Mouse (Mus musculus): ENCODE data around the gene H2-M5.
"Not testable (repeated sequence)": the region's sequence is repeated elsewhere in the genome, so short reads cannot be mapped to it uniquely, and the experiment has no call there.

The H2-M5 gene

GRCm38 (mm10) chr17:36989437-36989836 is at the start of gene H2-M5:
Gene H2-M5, minus strand, starts transcription at chr17:36989537.
- in situ Hi-C loops (cut with MseI, MboI): no loop called here

- in situ Hi-C loops (cut with MseI, MboI): no loop called here
Measured at GRCm38 (mm10) chr17:37029162-37029561, 39.8 kb upstream of the H2-M5 start.

- in situ Hi-C loops (cut with MseI, MboI): no loop called here
Measured at GRCm38 (mm10) chr17:37028683-37029120, 39.4 kb upstream of the H2-M5 start.

- in situ Hi-C loops (cut with MseI, MboI): no loop called here
Measured at GRCm38 (mm10) chr17:37028212-37028611, 38.9 kb upstream of the H2-M5 start.

- in situ Hi-C loops (cut with MseI, MboI): no loop called here
Measured at GRCm38 (mm10) chr17:37027486-37027885, 38.1 kb upstream of the H2-M5 start.

- in situ Hi-C loops (cut with MseI, MboI): no loop called here
Measured at GRCm38 (mm10) chr17:37026425-37026824, 37.1 kb upstream of the H2-M5 start.

GRCm38 (mm10) chr17:37022628-37023576 is 33.6 kb upstream of the H2-M5 start, which contains the start of gene Mog:
Gene Mog, minus strand, starts transcription at chr17:37023398.
- in situ Hi-C loops (cut with MseI, MboI): no loop called here

GRCm38 (mm10) chr17:37019242-37019641 is 29.9 kb upstream of the H2-M5 start:
- in situ Hi-C loops (cut with MseI, MboI): not testable (repeated sequence)

GRCm38 (mm10) chr17:37018328-37018727 is 29.0 kb upstream of the H2-M5 start:
- in situ Hi-C loops (cut with MseI, MboI): no loop called here

- in situ Hi-C loops (cut with MseI, MboI): no loop called here
Measured at GRCm38 (mm10) chr17:37016333-37016732, 27.0 kb upstream of the H2-M5 start.

GRCm38 (mm10) chr17:37012141-37012540 is 22.8 kb upstream of the H2-M5 start:
- in situ Hi-C loops (cut with MseI, MboI): no loop called here

GRCm38 (mm10) chr17:37011719-37012118 is 22.4 kb upstream of the H2-M5 start:
- in situ Hi-C loops (cut with MseI, MboI): no loop called here

- in situ Hi-C loops (cut with MseI, MboI): no loop called here
Measured at GRCm38 (mm10) chr17:37009460-37010042, 20.2 kb upstream of the H2-M5 start.

- in situ Hi-C loops (cut with MseI, MboI): no loop called here
Measured at GRCm38 (mm10) chr17:37008161-37008560, 18.8 kb upstream of the H2-M5 start.

- in situ Hi-C loops (cut with MseI, MboI): no loop called here
Measured at GRCm38 (mm10) chr17:37003366-37003765, 14.0 kb upstream of the H2-M5 start.

GRCm38 (mm10) chr17:37002364-37003330 is 13.3 kb upstream of the H2-M5 start:
- in situ Hi-C loops (cut with MseI, MboI): no loop called here

GRCm38 (mm10) chr17:37000863-37001262 is 11.5 kb upstream of the H2-M5 start, which contains the start of gene Zfp57:
Gene Zfp57, plus strand, starts transcription at chr17:37001163.
- in situ Hi-C loops (cut with MseI, MboI): no loop called here

- in situ Hi-C loops (cut with MseI, MboI): loop anchor here (5.0 kb wide), 1 partner anchor 81 kb away; no protein-coding TSS in a partner anchor
Measured at GRCm38 (mm10) chr17:36998477-36998876, 9.1 kb upstream of the H2-M5 start.

- in situ Hi-C loops (cut with MseI, MboI): loop anchor here (5.0 kb wide), 1 partner anchor 80 kb away; no protein-coding TSS in a partner anchor
Measured at GRCm38 (mm10) chr17:36997033-36997735, 7.8 kb upstream of the H2-M5 start.

GRCm38 (mm10) chr17:36995448-36995847 is 6.1 kb upstream of the H2-M5 start:
- in situ Hi-C loops (cut with MseI, MboI): loop anchor here (5.0 kb wide), 1 partner anchor 78 kb away; no protein-coding TSS in a partner anchor

GRCm38 (mm10) chr17:36994528-36994927 is 5.2 kb upstream of the H2-M5 start:
- in situ Hi-C loops (cut with MseI, MboI): no loop called here

Data from mouse trophoblast stem cell (cell line).